Mouse (Mus musculus) spleen, postnatal 36 days (tissue): ENCODE data around the gene Mpzl1.

Source experiments
- DNase-seq, 2 experiments: peaks; one replicate each; pipeline ENCODE4 v3.0.0; 2022; ENCODE audit warnings: low spot score in 2 of 2, mixed read lengths in 1 of 2

Mpzl1 gene

GRCm38 (mm10) chr1:165579332-165579731 lies 55.0 kb downstream of the Mpzl1 start:
- DNase-seq: no peak

GRCm38 (mm10) chr1:165576459-165577112 lies 57.8 kb downstream of the Mpzl1 start:
- DNase-seq: no peak

- DNase-seq: no peak
Measured at GRCm38 (mm10) chr1:165576005-165576404, 58.3 kb downstream of the Mpzl1 start.

GRCm38 (mm10) chr1:165567466-165567865 lies 66.9 kb downstream of the Mpzl1 start:
- DNase-seq: no peak

GRCm38 (mm10) chr1:165565283-165565682 lies 69.1 kb downstream of the Mpzl1 start:
- no peak for DNase-seq

GRCm38 (mm10) chr1:165559073-165559472 lies 75.3 kb downstream of the Mpzl1 start:
- DNase-seq: no peak

GRCm38 (mm10) chr1:165556711-165557110 lies 77.6 kb downstream of the Mpzl1 start:
- no peak for DNase-seq
